Mouse (Mus musculus): ENCODE measurements around the gene Rhoc.
A peak's percentile ranks its signal among the peaks of the same experiment; 100 is the strongest.
"Not testable (repeated sequence)": the region's sequence is repeated elsewhere in the genome, so short reads cannot be mapped to it uniquely, and the experiment has no call there.

Gene Rhoc

DNA sequence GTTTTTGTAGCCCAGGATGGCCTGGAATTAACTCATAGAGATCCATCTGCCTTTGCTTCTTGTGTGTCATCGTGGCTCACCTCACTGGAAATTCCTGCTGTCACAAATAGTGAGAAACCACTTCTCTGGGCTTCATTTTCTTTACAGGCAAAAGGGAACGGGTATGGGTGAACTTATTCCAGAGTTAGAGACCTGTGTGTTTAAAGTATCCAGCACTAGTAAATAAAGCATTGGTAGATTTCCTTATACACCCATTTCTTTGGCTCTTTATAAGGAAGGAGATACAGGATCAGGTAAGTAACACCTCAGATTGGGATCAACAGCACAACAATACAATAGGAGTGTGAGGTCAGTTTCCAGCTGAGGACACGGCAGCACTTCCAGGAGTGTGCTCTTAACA, at the start of gene Rhoc:
Gene Rhoc, plus strand, starts transcription at position 301 of the 400 bp plus-strand sequence.
- no peak for DNase-seq

DNA sequence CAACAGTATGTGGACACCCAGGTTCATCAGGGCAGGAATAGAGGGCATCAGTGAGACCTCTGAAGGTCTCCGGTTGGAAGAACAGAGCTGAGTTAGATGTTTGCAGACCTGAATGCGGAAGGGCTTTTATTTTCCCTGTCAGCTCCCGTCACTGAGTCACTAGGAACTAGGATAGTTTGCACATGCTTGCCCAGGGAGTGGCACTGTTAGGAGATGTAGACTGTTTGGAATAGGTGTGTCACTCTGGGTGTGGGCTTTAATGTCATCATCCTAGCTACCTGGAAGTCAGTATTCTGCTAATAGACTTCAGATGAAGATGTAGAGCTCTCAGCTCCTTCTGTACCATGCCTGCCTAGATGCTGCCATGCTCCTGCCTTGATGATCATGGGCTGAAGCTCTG, 46.2 kb upstream of the Rhoc start:
- no peak for DNase-seq

DNA sequence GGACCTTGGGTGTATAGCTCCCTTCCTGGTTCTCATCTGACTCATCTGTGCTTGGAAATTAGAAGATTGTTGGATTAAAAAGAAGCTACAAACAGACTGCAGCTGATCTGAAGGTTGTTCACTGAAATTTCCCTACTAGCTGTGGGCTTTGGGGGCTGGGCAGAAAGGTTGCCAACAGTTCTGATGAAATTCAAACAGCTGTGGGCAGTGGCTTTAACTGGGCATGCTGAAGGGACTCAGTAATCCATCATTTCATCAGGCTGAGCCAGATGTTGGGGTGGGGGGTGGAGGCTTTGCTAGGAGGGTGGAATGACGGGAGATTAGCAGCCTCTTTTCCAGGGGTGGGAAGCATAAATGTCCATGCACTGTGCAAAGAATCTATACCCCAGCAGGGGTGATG, 45.0 kb upstream of the Rhoc start:
- DNase-seq, result no peak

DNA sequence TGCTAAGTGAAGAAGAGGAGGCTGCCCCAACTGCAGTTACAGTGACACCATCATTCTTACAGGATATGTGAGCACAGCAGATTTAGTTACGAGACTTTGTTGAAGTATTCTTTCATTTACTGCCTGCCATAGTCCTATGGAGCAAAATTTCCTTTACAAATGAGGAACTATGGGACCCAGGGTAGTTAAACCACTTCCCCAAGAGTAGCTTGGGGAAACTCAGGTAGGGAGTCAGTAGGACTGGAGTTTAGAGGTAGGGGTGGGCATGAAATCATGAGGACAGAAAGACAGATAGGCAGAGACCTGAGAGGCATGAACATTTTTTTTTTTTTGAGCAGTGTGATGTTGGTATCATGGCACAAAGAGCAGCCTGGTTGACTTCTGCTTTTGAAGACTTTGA, 44.3 kb upstream of the Rhoc start:
- DNase-seq, result no peak

DNA sequence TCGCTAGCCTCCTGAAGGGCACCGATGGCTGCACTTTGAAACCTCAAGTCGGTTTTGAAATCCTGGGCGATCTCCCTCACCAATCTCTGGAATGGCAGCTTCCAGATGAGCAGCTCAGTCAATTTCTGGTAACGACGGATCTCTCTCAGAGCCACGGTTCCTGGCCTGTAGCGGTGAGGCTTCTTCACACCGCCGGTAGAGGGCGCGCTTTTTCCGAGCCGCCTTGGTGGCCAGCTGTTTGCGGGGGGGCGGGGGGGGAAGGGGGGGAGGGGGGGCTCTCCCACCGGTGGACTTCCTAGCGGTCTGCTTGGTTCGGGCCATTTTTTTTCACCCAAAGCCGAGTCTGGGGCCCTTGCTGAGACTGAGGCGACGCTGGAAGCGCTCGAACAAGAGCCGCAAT, 35.3 kb upstream of the Rhoc start:
- DNase-seq, result not testable (repeated sequence)

DNA sequence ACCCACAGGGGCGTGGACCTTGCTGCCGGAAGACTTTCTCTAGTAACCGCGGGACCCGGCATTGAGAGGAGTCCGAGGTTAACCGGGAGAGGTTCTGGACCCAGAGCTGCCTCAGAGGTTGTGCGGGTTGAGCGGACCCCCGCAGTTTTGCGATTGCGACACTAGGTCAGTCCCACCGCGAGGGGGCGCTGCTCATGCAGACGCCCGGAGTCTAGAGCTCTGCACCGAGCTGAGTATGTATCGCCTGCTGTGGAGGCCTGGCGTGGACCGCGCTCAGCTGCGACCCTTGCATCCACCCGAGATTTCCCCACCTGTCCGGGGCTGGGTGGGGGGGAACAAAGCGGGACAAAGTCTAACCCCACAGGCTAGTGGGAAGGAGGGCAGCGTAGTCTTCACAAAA, 29.8 kb upstream of the Rhoc start:
- peak; percentile 22 to 49 for DNase-seq

DNA sequence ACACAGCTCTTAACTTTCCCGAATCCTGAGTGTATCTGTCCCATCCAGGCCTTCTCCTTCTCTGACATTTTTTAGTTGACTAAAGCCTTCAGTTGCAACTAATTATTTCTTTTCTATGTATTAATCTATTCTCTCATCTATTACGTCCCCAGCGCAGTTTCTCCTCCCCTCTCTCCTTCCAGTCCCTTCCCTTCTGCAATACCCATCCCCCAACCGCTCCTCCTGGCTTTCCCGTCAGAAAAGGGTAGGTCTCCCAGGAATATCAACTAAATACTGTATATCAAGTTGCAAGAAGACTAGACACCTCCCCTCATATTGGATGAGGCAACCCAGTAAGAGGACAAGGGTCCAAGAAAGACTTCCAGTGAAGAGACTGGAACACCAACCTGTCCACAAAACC, 29.3 kb upstream of the Rhoc start:
- DNase-seq, result no peak

DNA sequence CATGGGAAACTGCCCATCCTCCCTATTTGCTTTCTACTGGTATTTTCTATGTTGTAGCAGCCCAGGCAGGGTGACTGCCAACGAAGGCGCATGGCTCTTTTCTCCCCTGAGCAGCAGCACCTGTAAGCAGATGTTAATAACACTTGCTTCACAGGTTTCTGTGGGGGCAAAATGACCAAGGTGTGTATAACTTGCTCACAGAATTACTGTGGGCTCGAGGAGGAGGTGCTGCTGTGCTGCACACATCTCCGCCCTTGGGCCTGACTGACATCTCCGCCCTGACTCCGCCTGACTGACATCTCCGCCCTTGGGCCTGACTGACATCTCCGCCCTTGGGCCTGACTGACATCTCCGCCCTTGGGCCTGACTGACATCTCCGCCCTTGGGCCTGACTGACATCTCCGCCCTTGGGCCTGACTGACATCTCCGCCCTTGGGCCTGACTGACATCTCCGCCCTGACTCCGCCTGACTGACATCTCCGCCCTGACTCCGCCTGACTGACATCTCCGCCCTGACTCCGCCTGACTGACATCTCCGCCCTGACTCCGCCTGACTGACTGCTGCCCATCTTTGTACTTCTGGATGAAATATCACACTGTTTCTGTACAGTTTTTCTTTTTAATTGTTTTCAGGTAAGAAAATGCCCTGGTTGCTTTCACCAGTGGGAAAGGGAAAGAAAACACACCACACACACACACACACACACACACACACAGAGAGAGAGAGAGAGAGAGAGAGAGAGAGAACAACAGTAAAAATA, 25.9 kb upstream of the Rhoc start:
- DNase-seq, result not testable (repeated sequence)

DNA sequence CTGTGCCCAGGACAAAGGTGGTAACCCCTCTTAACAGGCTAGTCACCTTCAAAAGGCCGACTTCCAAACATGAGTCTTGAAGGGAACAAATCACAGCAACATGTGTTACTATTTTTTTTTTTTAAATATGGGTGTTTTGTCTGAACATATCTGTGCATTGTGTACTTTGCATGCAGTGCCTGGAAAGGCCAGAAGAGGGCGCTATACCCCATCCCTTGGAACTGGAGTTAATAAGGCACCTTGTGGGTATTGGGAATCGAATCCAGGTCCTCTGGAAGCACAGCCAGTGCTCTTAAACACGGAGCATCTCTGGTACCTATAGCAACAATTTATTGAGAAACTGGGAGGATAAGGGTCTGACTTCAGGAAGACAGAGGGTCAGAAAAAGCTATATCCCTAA, 23.2 kb upstream of the Rhoc start:
- DNase-seq, result no peak

DNA sequence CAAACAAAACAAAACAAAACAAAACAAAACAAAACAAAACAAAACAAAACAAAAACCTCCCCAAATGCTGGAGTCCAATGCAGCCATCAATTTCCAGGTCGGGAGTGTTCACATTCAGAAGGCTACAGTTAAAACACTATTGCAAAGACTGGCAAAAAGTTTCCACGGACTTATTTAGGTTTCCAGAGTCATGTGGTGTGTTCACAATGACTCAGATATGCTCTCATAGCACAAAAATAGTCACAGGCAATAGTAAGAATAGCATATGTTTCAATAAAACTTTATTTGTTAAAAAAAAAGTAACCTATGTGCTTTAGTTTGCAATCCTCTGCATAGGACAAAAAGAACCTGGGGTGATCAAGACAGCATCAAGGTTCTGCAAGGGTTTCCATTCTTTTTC, 21.0 kb upstream of the Rhoc start:
- DNase-seq, result no peak

DNA sequence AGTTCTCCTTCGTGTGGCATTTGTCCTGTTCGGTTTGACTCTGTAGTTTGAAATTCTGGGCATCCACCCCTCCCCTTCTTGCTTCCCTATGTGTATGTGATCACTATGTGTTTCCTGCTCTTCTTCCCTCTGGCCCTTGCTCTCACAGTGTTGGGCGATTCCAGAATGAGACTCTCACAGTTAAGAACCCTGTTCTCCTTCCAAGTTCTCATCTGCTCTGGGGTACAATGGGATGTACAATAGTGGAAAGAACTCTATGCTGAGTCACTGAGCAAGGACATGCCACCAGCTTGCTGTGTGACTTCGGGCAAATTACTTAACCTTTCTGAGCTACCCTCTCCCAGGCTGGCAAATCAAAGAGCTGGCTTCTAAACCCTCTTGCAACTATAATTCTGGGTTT, 20.5 kb upstream of the Rhoc start:
- no peak for DNase-seq

DNA sequence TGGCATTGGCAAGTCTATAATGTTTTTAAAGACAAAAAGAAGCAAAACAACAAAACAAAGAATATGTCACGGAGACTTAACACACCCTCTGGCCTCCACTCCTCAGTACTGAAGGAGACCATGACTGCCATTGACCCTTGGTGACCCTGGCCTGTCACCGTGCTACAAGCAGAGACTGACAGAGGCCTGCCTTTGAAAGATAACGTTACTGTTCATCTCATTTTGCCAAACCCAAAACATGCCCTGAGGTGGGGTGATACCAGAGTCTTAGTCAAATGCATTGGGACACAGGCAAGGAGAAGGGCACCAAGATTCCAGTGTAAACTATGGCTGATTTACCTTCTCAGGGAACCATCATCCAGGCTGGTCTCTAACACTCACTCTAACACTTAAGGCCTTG, 19.0 kb upstream of the Rhoc start:
- DNase-seq, result no peak

DNA sequence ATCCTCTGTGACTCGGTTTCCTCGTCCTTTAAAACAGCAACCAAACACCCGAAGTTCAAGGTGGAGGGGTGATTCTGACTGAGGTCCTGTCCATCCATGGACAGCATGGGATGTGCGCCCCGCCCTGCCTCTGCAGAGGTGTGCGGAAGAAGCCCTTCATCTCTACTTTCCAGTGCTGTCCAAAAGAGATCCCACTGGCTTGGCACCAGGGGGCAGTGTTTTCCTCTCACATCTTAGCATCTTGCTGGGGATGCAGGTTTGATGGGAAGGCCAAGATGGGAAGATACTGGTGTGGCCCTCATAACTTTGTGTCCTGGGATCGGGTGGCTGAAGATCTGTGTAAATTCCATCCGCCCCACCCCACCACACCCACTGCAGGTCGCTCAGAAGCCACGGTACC, 18.1 kb upstream of the Rhoc start:
- DNase-seq, result peak in 1 of 2 experiments; percentile 49

DNA sequence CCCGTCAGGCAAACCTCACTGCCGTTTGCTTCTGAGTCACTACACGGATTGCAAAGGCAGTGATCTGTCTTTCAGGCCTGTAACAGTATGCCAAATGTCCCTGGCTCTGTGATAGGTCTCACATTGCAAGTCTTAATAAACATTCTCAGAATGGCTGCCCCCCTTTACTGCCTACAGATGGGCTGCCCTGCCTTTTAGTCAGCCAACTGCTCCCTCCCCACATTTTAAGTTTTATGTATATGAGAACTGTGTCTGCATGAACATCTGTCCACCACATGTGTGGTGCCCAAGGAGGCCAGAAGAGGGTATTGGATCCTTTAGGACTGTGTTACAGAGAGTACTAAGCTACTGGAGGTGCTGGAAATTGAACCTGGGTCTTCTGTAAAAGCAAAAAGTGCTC, 17.3 kb upstream of the Rhoc start:
- no peak for DNase-seq

DNA sequence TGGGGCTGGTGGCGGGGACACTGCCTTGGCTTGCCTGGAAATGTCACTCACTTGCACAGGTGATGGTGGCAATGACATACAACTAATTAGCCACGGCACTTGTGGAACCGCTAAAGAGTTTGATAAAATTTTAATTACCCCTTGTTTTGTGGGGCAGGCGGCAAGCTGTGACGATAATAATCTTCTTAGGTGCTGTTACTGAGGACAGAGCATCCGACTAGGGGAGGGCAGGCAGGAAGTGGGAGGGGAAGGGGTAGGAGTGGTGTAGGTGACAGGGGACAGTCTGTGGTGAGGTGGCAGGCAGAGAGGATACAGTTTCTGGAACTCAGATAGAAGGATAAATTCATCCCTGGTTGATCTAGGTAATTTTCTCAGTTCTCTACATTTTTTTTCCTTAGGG, 16.7 kb upstream of the Rhoc start:
- no peak for DNase-seq

DNA sequence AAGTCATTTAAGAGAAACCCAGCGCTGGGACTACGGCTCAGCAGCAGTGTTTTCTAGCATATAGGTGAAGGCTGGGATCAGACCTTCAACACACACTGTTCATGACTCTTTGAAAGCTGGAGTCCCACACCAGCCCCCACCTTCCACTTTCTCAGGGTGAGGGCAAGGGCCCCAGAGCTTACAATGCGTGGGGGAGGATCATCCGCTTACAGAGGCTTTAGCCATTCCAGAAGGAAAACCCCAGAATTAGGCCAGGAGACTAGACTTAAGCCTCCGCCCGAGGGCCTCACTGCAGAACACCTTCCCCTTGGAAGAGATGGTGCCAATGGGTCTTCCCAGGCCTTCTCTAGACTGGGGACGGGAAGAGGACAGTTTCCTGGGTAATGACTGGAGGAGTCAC, 14.9 kb upstream of the Rhoc start:
- DNase-seq, result no peak

DNA sequence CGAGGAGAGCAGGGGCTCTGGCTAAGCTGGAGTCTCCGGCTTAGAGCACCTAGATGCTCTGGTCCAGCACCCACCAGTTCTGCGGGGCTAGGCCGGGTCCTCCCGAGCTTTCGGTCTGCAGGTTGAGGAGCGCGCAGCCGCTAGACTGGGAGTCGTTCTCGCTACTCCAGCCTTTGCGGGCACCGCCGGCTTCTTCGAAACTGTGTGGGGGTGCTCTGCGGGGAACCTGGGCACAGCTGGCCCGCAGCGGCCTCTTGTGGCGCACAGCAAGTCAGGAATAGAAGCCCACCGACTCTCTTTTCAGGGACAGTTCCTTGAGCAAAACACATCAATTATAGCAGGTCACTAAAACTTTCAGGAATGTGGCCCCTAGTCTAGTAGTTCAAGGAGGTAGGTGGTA, 10.8 kb upstream of the Rhoc start:
- no peak for DNase-seq

DNA sequence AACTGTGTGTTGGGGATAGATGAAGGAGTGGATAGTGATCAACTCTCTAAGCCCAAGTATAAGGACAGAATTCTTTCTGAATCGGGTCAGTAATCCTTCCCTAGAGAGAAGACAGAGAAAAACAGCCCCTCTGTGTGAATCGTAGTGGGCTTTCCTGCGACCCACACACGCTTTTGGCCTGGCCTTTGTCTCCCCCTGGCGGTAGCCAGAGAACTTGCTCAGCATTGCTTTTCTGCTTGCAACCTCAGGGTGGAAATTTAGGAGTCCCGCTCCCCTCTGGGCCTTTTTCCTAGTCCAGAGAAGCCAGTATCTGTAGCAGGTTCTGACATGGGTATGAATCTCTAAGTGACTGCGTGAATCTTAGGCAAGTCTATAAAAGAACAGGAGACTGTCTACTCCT, 8.2 kb upstream of the Rhoc start:
- peak; percentile 33 to 56 for DNase-seq

DNA sequence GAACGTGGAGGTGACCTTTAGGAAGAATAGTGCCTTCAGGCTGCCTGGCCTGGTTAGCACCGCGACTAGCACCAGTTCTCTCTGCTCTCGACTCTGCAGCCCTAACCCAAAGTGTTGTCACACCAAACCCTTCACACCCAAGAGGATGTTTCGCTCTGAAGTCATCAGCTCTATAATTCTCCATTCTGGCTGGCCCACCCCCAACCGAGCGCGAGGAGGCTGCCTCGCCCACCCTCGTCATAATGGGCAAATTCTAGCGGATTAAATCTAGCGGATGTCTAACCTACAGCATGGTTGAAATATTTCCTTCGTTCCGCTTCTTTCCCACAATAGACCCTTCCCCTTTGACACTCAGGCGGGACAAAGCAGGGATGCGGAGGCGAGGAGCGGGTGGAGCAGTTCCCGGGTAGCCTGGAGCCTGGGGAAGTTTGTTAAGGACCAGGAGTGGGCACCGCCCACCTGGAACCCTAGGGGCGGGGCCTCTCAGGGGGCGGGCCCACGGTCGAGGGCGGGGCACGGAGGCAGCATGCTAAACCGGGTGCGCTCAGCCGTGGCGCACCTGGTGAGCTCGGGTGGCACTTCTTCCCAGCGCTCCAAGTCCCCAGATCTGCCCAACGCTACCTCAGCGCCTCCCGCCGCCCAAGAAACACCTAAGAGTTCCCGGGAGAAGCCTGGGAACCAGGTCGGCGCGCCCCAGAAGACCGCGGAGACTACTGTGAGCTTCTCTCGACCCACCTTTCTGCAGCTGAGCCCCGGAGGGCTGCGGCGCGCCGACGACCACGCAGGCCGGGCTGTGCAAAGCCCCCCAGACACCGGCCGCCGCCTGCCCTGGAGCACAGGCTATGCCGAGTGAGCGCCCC, 7.4 kb upstream of the Rhoc start, which contains the start of gene Ppm1j:
Gene Ppm1j, plus strand, starts transcription at position 496 of the 860 bp plus-strand sequence.
- peak; percentile 81 to 85 for DNase-seq

DNA sequence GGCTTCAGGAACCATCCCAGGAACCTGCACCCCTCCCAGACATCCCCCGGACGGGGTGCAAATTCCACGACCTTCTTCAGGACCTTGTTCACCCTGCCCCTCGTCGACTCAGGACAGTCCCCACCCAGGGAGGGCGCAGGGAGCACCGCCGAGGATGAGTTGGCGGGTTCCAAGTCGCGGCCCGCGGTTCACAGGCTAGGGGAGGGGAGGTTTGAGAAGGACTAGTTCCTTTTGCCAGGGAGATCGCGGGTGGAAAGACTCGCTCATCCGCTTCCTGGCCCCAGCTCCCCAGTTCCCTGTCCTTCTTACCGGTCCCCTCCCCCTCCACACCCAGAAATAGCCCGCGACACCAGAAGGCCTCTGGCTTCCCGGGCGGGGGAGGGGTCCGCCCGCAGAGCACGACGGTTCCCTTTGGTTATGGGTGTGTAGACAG, 6.7 kb upstream of the Rhoc start, which contains the start of gene Fam19a3:
Gene Fam19a3, minus strand, starts transcription at position 370 of the 433 bp plus-strand sequence.
- DNase-seq, result peak; percentile 53 to 56

DNA sequence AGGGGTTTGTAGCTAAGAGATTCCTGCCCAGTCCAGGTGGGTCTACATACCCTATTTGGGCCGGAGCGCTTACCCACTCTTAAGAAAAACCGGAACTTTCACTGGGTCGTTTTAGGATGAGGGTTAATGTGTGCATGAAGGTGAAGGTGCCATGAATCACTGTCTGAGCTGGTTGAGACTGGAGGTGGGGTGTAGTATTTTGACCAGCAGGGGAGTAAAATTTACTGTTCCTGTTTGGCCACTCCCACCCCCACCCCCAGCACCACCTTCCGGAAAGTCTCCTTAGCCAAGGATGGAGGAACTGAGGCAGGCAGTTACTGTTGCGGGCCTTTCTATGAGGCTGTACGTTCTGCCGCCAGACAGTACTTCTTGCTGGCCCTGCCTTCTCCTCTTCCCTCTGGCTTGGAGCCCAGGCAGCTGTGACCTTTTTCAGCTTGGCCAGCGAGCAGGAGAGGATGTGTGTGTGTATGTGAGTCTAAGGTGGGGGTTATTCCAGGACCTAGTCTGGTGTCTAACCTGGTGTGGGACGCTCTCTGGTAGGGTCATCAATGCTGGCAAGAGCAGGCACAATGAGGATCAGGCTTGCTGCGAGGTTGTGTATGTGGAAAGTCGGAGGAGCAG, 6.0 kb upstream of the Rhoc start:
- peak; percentile 35 to 53 for DNase-seq

DNA sequence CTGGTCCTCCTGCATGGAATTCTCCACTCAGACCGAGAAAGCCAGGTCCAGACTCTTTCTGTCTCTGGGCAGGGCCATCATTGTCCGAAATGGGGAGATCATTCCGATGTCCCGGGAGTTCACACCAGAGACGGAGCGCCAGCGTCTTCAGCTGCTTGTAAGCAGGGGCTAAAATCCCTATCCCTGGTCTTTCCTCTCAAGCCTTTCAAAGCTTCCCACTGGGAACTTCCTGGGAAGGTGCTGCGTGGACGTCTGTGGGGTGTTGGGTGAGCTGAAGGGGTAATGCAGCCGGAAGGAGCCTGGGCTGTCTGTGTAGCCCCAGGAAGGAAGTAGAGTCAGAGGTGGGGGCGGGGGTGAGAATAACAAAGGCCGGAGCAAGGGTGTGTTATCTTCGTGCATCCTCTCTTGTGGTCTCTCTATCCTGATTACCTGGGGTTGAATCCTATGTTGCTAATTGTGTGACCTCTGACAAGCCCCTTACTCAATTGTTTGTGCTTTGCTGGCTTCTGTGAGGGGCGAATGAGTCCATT, 4.1 kb upstream of the Rhoc start:
- DNase-seq, result peak in 1 of 2 experiments; percentile 28

DNA sequence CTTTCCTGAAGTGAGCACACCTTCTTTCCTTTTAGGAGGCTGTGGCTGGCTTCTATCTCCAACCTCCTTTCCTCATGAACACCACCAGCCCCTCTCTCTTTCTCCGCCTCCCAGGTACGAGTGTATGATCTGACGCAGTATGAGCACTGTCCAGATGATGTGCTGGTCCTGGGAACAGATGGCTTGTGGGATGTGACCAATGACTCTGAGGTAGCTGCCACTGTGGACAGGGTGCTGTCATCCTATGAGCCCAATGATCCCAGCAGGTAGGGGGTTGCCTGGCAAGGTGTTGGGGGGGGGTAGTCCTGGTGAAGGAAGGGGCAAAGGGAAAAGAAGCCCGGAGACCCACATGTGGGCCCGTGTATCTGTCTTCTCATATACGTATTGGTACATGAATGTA, 2.9 kb upstream of the Rhoc start:
- no peak for DNase-seq

Data from lung, adult 18-20 months (tissue).